Mouse (Mus musculus) spleen, postnatal 36 days (tissue): ENCODE data around the gene Gpx7.

ENCODE experiments used
- DNase-seq, 2 experiments: peaks; one replicate each; pipeline ENCODE4 v3.0.0; 2022; ENCODE audit warnings: low spot score in 2 of 2, mixed read lengths in 1 of 2

Gpx7 gene

DNA sequence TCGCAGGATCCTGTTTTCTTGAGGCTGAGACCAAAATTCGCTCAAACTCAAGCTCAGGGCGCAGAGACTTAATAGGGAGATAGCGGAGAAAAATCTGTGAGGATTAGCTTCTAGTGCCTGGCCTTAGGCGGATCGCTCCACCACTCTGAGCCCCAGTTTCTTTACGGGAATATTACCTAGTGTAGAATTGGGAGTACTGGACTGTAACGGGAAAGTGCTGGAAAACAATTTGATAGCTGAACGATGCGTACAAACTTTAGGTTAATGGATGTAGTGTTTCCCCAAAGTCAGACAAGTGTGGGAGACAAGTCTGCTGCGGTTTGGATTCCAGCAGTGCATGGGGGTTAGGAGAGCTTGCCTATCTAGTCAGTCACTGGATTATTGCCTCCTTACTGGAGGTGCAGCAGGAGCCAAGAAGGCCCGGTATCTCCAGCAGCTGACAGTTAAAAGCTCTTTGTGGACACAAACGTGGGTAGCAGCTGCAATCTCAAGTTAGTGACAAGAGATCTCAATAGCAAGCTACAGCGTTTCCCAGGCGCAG is at the start of gene Gpx7:
TSS of gene Gpx7 (minus strand) at position 101 of the 541 bp plus-strand sequence.
- DNase-seq: no peak

DNA sequence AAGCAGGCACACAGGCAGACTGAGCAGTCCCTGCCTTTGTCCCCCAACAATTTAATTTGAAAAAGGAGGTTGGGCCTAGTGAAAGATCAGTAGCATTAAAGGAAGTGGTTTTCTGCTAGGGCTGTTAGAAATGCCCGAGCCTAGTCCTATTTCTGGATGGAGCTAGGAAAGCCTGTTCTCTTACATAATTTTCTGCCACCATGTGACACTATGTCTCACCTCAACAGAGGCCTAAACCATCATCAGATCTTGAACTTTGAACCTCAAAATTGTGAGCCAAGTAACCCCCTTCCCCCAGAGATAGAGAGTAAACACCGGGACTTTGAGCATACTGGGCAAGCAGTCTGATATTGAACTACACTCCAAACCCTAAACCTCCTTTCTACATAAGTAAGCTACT is 49.3 kb upstream of the Gpx7 start:
- DNase-seq: peak; percentile 10 to 25

DNA sequence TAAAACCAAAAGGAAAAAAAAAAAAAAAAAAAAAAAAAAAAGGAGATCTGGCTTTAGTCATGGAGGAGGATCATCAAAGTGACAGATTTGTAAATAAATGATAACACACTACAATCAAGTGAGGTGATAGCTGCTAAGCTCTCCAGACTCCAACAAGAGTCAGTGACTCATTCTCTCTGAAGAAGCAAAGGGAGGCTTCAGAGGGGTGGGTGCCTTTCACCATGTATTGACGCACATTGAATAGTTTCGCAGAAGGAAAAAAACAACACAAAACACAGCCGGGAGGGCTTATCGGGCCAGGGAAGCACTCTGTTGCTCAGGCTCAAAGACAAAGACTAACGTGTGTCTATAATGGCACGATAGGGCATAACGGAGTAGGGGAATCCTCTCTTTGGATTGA is 41.3 kb upstream of the Gpx7 start:
- no peak for DNase-seq

DNA sequence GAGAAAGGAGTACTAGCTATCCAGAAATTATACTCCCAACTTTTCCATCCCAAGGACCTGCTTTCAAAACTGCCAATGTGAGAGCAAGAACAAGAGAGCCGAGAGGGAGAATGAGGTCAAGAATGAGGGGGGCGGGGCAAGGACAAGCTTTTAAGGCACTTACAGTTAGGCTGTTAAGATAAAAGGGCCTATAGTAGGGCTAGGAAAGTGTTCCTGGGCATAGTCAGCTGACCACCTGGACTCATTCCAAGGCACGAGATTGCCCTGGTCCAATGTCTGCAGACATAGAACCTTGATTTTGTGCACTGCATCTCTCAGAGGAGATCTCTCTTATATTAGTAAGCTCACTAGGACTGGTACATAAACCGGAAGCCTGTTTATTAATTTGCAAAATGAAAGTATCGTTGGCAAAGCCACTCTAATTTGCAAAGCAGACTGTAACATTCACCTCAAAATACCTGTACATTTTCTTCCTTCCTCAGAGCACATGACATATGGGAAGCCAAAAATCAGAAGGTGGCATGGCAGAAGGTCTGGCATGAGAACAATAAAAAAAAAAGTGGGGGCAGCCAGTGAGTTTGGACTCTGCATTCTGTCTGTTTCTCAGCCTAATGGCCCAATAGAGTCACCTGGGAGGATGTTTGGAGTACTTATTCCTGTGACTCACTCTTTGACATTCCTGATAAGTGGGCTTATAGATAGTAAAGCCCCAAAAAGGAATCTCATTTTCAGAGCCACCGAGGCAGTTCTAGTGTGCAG is 31.5 kb upstream of the Gpx7 start:
- DNase-seq: no peak

DNA sequence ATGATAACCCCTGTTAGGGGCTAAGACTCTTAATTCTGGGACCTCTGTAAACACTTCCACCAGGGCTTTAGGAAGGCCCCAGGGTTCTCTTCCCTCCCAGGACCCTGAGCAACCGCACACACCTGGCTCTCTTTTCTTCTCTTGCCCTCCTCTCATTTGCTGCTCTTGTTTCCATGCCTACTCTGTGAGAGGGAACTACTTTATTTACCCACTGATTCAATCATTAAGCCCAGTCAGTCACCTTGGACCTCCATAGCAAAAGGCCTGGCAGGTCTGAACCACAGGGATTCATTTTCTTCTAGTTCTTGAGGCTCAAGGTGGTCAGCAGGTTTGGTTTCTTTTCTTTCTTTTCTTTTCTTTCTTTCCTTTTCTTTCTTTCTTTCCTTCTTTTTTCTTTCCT is 29.5 kb upstream of the Gpx7 start:
- DNase-seq: no peak

DNA sequence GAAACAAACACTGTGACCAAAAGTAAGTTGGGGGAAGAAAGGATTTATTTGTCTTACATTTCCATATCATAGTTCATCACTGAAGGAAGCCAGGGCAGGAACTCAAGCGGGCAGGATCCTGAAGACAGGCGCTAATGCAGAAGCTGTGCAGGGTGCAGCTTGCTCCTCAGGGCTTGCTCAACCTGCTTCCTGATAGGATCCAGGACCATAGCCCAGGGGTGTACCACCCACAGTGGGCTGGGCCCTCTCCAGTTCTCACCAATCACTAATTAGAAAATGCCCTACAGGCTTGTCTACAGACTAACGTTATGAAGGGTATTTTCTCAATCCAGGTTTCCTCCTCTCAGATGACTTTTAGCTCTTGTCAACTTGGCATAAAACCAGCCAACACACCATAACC is 28.9 kb upstream of the Gpx7 start:
- no peak for DNase-seq

DNA sequence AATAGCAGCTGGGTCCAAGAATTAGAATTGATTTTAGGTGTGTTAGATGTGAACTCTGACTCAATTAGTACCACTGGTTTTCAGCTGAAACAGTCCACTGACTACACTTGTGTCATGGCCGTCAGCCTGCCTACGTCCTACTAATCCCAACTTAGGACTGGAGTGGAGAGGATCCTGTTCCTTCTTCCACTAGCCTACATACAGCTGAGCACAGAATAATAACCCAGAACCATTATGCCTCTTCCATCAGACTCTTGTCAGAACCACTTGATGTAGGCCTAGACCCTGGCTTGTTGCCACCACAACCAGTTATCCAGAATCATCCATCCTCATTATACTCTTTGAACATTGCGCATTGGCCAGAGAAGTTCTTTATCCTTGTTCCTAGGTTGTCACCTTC is 28.0 kb upstream of the Gpx7 start:
- no peak for DNase-seq

DNA sequence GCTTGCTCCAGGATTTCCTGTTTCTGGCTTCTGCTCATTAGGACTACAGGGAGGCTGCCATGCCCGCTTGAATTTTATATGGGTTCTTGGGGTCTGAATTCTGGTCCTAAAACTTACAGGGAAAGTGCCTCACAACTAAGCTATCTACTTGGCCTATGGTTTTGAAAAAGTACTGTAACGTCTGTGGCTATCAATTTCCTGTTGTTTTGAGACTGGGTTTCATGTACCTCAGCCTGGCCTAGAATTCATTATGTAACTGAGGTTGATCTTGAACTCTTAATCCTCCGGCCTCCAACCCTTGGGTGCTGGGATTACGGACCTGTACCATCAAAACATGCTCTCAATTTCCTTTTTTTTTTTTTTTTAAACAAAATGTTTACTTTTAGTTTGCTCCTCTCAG is 27.5 kb upstream of the Gpx7 start:
- DNase-seq: no peak

DNA sequence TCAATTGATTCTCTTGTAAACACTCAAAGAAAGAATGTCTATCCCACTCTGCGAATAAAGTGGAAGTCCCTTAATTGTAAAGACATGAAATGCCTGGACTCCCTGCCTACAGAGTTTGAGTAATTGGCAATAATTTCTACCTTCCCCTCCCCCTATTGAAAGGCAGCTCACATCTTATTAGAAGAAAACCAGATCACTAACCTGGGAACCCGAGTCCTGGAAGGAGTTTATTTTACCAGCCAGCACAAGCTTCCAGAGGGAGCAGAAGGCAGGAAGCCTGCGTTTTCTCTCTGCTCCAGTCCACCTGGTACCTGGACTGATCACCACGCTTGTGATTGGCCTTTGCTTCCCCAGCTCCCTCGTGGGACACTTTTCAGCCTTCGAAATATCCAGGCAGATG is 26.6 kb upstream of the Gpx7 start:
- DNase-seq: no peak

DNA sequence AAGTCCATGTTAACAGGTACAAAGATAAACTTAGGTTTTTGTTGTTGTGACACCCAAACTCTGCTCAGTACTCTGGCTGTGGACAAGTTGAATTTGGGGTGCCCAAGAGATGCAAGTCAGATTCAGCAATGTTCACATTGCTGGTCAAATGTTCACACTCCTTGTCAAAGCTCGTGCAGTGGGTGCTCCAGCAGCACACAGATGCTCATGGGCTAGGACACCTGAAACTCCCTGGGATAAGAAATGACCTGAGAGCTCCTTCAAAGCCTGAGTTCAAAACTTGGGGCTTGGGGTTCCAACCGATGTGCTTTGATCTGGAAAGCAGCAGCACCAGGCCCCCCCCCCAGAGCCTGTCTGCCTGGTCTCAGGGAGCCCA is 24.8 kb upstream of the Gpx7 start:
- no peak for DNase-seq

DNA sequence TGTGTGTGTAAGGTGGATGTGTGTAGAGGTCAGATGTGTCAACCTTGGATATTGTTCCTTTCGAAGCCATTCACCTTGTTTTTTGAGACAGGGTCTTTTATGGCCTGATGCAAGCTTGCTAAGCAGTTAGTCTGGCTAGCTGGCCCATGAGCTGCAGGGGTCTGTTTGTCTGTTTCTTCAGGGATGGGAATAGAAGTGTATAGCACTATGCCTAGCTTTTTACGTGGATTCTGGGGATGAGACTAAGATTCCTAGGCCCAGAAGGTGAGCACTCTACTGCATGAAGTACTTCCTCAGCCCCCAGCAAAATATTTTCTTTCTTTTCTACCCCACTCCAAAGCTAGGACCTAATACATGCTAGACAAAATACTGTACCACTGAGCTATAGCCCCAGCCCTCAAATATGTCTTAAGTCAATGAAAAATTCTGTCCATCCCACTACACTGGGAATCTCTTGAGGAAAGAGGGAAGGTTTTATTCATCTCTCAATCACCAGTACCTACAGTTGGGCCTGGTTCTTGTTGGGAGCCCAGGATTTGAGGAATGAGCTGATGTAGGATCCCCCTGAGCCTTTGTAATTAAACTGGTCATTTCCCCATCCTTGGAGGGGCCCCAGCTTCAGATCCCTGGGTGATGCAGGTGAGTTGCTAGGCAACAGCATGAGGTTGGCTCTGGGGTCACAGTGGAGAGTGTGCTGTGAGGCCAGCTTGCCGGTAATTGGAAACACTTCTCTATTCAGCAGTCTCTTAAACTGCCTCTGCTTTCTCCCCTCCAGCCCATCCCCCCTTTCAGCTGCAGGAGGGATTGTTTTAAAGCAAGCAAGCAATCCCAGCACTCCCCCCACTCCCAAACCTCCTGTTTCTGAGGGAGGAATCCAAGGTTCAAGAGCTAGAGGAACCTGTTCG is 24.1 kb upstream of the Gpx7 start:
- DNase-seq: no peak

DNA sequence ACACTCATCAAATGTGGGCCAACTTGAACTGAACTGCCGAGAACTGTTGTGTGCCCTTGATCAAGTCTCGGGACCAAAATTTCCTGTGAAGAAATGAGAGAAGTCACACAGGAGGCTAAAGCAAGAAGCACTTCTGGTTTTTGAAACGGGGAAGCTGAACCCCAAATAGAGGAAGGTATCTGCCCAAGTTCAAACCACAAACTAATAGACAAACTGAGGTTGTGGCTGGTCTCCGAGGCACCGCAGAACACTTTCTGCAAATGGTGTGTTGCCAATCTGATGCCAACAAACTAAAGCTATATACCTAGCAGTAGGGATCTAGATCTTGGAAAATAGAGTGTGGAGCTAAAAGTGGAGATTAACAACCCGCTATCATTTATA is 21.6 kb upstream of the Gpx7 start:
- DNase-seq: peak; percentile 52 to 54

DNA sequence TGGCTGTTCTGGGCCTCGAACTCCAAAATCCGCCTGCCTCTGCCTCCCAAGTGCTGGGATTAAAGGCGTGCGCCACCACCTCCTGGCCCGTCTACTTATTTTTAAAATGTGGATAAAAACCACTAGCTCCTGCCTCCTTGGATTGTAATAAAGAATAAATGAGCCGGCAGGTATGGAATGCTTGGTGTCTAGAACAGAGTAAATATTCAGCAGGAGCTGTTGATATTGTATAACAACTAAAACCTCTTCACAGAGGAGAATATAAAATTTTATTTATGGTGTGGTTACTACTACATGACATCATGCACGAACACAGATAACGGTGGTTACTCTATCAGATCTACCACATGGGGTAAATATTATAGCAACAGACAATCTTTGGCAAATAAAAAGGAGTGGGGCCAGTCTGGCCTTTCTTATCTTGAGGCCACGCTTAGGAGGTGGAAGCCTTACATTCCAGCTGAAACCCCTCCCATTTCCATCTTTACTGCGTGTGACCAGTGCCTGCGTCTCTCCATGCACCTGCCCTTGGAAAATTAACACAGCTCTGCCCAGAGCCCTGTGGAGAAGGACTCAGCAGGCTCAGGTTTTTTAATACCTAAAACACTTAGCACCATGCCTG is 21.1 kb upstream of the Gpx7 start:
- DNase-seq: no peak

DNA sequence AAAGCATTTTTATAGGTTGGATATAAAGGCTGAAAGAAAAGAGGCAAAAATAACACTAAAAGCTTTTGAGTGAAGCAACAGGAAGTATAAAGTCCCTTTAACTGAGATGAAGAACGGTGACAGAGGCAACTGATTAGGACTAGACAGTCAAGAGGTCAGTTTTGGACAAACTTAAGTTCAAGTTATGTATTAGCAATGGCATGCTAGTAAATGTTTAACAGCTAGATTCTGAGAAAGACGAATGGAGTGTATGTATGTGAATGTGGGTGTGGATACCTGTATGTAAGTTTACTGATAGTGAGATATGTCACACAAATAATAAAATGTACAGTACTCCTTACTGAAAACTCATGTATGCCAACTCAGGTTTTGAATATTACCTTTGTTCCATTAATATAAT is 17.8 kb upstream of the Gpx7 start:
- DNase-seq: no peak

DNA sequence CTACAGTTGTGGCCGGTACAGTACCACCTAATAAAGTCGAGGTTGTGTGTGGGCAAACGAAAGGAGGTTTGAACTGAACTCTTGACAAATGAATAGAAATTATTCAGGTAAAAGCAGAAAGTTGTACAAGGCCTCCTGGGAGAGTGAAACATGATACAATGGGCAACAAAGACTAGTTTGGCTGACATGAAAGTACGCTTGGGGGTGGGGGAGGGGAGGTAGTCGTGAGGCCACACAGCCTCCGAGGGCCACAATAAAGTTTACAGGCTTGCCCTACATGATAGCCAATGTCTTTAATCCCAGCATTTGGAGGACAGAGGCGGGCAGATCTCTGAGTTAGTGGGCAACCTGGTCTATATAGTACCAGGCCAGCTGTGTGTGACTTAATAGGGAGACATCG is 860 bp upstream of the Gpx7 start:
- no peak for DNase-seq

DNA sequence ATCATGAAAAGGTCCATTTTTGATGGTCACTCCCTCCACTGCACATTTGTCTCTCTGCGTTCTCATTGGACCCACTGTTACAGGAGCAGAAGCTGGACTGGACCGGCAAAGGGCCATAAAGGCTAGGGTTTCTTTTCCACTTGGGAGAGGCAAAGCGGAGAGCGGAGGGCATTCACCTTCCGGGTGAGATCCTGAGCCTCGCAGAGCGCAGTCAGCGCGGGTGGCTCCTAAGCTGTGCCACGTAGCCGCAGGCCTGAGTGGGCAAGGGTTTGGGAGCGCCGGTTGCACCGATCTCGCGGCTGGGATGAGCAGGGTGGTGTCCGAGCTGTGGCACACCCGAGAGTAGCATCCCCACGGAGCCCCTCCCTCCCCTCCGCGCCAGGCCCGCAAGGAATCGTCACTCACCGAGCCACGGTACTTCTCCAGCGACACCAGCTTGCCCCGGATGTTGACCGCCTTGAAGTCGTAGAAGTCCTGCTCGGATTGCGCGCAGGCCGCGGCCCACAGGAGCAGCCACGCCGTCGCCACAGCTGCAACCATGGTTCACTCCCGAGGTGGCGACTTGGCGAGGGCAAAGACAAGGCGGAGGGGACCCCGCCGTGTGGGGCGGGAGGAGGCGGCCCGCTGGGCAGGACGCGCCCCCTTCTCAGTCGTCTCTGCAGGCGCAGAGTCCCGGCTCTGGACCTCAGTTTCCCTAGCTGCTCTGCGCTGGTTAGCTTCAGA is 462 bp downstream of the Gpx7 start:
- DNase-seq: peak; percentile 6 to 22

DNA sequence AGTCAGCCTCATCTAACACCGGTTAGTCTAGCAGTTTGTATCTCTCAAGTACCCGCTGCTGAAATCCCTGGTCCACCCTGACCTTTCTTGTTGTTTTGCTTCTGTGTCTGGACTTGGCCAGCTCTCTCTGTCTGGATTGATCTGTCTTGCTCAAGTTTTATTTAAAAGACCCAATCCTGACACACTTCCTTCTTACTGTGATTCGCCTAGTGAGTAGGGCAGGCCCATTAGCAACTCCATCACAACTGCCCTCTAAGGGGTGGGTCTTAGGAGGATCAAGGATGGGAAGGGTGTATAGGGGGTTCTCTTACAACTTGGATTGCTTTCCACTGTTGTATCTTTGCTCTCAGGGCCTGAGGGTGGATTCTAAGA is 1.0 kb downstream of the Gpx7 start:
- no peak for DNase-seq

DNA sequence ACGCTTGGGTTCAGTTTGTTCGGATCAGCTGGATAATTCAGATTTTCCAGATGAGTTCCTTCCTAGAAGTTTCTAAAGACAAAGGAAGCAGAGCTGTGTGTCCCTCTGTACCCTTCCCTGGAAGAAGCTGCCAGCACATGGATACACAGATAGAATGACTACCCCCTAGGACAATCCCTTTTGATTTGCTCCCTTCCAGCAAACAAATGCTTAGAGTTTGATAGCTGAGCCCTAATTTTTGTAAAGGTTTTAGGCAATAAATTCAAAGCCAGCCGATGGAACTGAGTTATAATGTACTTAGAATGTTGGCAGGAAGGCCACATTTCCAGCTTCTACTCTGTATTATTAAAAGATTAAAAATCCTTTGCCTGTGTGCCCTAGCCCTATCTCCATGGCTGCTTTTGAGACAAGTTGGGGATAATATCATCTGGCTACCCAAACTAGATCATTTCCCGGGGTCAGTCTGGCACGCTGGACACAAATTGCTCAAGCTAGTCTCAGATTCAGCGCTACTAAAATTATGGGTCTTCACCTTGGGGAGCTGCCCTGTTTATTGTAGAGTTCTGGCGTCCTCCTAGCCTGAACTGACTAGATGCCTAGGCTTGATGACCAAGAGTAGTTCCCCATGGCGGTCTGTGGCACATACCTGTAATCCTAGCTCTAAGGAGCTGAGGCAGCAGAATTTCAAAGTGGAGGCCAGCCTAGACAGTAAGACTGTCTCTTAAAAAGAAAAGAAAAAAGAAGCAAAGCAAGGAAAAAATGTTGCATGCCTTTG is 2.7 kb downstream of the Gpx7 start:
- no peak for DNase-seq

DNA sequence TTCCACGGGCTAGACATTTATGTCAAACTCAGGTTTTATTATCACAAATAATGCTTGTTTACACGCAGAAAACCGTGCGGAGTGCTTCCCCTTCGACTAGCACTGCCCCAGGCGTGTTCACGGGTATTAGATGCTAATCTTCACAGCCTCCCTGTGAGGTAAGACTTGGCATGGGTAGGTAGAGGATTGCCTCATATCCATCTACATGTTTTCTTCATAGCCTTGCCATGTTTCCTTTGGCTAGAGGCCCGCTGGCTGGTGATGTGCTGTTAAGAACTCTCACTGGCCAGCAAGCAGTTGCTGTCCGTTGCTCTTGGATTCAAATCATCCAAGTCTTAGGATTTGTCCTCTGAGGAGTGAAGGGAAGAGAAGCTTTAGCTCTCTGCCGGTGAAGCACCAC is 6.4 kb downstream of the Gpx7 start:
- DNase-seq: no peak

DNA sequence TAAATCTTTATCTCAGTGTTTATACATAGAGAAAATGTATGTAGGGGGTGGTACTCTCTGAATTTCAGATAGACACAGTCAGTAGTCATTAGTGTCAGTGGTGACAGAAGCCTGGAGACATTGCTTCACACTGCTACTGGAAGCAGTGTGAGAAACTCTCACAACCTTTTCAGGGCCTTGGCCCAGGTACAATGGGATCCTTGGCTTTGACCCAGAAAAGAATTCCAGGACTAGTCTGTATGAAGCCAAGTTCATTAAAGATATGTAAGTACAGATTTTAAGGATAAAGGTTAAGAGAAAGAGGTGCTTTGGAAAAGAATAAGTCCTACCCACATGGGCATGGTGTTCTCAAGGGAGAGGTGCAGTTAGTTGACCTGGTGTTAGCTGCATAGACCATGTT is 12.5 kb downstream of the Gpx7 start:
- no peak for DNase-seq

DNA sequence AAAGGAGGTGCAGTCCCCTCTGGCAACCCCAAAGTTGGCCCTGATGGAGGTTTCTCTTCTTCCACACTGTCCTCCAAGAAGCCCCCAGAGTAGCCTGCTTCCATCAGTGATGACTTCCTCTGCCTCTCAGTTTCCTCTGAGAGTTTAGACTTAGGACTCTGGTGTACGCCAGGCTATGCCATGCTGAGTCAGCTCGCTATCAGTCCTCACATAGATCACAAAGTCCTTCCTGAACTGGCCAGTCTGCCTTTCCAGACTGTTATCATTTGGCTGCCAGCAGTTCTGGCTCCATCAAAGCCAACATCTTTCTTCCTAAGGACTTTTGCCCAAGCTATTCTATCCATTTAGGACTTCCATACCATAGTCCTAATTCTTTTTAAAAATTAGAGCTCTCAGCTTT is 14.2 kb downstream of the Gpx7 start:
- no peak for DNase-seq
